Mouse (Mus musculus) mouse trophoblast stem cell (cell line): Measurements from ENCODE around the gene Arf1.

Source experiments
- in situ Hi-C, 2 experiments: fragments of 300-500 bp; cut with MseI, MboI; formaldehyde crosslinking; loops; 2 replicates in 1 of 2; 3 replicates in 1 of 2; pipeline ENCODE4 v1.15.1; 2025

Gene Arf1

DNA sequence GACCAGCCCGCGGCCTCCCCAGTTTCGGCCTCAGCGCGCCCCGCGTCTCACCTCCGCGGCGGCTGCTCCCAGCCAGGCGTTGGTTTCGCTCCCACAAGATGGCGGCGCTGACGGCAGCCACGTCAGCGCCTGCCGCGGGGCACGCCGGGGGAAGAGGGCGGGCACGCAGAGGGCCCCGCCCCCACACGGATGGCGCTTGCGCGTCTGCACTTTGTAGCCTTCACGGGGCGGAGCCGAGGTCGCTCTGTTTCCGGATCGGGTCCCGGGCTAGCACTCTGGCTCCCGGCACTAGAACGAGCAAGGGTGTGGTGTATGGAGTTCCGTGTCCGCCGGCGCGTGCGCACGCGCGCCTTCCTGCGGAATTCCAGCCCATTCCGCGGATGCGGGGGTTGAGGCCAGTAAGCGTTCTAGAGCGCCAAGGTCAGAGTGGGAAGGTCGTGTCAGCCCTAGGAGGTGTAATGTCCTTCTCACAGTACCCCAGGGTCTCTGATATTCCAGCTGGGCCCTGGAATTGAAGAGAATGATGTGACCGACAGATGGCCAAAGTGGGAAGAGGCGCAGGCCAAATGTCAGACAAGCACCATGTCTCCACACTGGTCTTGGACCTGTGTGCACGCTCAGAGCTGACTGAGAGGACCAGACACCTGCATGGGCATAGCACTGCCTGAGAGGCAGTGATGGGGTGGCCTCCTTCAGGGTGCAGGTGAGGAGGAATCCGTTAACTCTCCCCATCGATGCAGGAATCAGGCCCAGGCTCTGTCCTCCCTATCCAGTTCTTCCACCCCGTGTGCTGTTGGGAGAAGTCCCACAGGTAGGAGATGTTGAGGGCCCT is at the start of gene Arf1:
Gene Arf1, minus strand, starts transcription at position 149 of the 832 bp plus-strand sequence.
- in situ Hi-C loops = no loop called here

DNA sequence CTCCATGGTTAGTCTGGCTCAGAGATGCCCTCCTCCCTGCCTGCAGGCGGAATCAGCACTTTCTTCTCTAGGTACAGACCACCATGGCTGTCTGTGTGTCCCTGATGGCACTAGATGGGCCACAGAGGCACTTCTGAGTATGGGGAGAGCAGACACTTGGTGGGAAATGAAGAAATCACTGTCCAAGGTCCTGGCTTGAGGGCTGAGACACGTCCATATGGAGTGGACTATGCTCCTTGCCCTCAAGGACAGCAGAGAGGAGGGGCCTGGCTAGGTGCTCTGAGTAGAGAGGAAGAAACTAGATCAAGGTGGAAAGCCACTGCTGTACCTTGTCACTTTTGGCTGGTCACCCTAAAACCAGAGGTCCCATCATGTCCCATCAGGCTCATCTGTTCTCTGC is 48.8 kb upstream of the Arf1 start:
- in situ Hi-C loops = no loop called here

DNA sequence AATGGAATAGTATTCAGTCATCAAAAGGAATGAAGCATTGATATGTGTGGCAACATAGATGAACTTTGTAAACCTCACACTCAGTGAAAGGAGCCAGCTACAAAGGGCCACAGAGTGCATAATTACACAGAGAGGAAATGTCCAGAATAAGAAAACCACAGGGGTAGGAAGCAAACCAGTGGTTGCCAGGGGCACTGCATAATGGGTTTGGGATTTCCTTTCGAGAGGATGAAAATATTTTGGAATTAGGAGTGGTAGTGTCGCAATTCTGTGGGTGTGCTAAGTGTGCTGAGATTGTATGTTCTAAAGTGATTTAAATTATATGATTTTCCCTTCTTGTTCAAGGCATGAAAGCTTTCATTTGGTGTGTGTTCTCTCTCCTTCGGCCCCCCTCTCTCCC is 46.1 kb upstream of the Arf1 start:
- in situ Hi-C loops = no loop called here

DNA sequence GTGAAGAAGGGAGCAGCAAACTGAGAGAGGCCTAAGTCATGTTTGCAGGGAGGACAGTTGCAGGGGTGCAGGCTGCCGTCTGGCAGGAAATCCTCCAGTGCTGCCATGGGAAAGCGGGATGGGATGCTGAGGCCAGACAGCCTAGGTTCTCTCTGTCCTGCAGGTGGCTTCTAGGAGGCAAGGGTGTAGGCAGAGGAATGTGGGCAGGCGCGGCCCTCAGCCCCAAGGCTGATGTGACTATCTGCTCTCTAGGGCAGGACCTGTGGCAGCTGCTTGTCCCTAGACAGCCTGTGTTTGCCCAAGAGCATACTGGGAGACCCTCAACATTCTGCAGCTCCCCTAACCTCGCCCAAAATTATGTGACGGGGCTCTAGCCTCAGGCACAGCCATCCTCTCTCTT is 38.7 kb upstream of the Arf1 start:
- in situ Hi-C loops = no loop called here

DNA sequence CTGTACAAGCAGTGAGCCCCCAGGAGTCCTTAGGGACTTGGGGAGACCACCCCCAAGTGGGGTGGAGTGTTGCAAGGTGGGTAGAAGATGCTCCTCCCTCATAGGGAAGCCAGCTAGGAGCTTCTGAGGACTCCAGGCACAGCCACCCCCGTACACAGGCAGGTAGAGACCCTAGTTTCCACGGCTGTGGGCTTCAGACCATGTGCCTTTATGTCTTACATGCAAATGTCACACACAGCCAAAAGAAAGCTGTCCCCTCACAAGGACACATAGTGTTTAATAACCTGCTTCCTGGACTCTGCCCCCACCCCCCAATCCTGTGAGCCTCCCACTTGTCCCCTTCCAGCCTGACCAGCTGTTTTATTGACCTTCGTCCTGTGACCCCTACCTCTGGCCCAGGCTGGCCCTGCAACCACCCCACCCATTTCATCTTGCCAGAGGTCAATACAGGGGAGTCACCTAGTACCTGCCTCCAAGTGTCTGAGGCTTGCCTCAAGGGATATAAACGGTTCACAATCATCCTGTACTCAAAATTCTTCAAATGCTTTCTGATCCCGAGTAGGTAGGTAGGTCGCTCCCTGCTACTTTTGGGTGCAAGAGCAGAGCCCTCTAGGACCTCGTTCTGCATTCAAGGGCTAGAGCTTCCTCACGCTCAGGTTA is 37.2 kb upstream of the Arf1 start:
- in situ Hi-C loops = no loop called here

- in situ Hi-C loops = no loop called here
Measured at GRCm38 (mm10) chr11:59264593-59264992, 36.5 kb upstream of the Arf1 start.

GRCm38 (mm10) chr11:59263870-59264563 is 35.9 kb upstream of the Arf1 start:
- in situ Hi-C loops = no loop called here

- in situ Hi-C loops = no loop called here
Measured at GRCm38 (mm10) chr11:59262308-59262707, 34.2 kb upstream of the Arf1 start.

GRCm38 (mm10) chr11:59260706-59261493 is 32.8 kb upstream of the Arf1 start:
- in situ Hi-C loops = no loop called here

DNA sequence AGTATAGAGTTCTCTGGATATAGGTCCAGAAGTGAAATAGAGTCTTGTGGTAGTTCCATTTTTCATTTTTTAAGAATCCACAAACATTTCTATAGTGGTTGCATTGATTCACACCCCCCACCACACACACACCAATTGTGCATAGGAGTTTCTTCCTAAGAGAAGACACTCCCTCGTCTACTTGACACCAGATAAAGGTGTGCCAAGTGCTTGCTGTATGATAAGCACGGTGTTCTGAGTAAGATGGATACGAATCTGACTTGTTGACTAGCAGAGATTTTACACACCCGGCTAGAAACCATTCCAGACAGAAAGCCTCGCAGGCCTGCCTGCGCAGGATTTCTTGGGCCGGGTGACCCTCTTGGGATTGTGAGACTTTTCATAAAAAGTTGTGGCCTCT is 31.6 kb upstream of the Arf1 start:
- in situ Hi-C loops = no loop called here

- in situ Hi-C loops = no loop called here
Measured at GRCm38 (mm10) chr11:59248101-59248500, 20.0 kb upstream of the Arf1 start.

- in situ Hi-C loops = no loop called here
Measured at GRCm38 (mm10) chr11:59243856-59244255, 15.8 kb upstream of the Arf1 start.

DNA sequence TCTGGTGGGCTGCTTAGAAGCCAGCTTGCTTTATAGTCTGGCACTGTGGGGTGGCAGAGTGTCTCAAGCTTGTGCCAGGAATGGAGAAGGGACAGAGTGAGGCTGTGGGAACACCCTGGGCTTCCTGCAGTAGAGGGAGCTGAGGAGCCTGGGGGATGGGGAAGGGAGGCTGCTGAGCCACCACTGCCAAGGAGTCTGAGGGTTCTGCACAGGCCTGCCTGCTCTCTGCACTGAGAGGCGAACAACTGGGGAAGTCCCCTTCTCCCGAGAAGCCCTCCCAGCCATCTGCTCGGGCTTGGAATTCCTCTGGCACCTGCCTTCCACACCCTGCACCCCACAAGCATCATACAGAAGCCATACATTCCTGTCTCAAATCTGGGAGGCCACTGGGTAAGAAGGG is 13.8 kb upstream of the Arf1 start:
- in situ Hi-C loops = no loop called here

GRCm38 (mm10) chr11:59239796-59240195 is 11.7 kb upstream of the Arf1 start:
- in situ Hi-C loops = loop anchor here in 1 of 2 experiments (10.0 kb wide), 1 partner anchor 245 kb away; no protein-coding TSS in a partner anchor

GRCm38 (mm10) chr11:59239428-59239785 is 11.3 kb upstream of the Arf1 start:
- in situ Hi-C loops = loop anchor here in 1 of 2 experiments (10.0 kb wide), 1 partner anchor 245 kb away; no protein-coding TSS in a partner anchor

GRCm38 (mm10) chr11:59238525-59239427 is 10.7 kb upstream of the Arf1 start:
- in situ Hi-C loops = loop anchor here in 1 of 2 experiments (10.0 kb wide), 1 partner anchor 246 kb away; no protein-coding TSS in a partner anchor

DNA sequence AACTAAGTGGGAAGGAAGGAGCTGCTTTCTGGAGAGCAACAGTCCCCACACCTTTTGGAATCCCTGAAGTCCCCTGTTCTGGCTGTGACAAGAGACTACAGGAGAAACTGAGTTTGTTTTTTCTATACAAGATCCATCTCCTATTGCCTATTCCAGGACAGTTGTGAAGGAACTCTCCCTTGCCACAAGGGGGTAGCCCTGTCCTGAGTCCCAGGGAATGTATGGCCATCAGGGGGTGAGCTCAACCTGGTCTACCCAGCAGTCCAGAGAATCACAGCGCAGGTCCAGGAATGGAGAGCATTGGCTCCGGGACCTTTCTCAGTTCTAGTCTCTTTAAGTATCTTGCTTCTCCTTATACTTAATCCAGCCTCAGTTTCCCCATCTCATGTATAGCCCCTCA is 4.7 kb upstream of the Arf1 start:
- in situ Hi-C loops = loop anchor here (5.0 to 10.0 kb wide), 2 partner anchors 65 to 252 kb away; no protein-coding TSS in a partner anchor

- in situ Hi-C loops = loop anchor here (5.0 to 10.0 kb wide), 2 partner anchors 67 to 255 kb away; no protein-coding TSS in a partner anchor
Measured at GRCm38 (mm10) chr11:59230144-59230760, 2.2 kb upstream of the Arf1 start.

DNA sequence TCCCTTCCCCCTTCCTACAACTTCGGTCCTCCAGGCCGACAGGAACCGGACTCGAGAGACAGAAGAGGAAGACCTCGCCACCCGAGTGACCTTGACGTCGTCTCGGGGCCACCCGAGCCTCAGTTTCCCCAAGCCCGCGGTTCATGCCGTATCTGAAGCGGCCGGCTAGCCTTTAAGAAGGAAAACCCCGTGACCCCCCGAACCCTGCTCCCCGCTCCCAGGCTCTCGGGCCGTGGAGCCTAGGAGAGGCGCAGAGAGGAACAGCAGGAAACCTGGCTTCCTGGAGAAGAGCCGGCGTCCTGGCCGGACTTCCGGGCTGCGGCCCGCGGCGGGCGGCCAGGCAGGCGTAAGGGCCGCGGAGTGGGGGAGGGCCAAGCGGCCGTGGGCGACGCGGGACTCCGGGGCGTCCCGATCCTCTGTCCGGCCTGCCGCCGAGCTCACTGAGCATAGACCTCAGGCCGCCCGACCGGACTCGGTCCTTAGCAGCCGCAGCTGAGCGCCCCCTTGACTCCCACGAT is 407 bp downstream of the Arf1 start:
- in situ Hi-C loops = no loop called here
